Mouse (Mus musculus): ENCODE data around the gene Cd247.

DNA sequence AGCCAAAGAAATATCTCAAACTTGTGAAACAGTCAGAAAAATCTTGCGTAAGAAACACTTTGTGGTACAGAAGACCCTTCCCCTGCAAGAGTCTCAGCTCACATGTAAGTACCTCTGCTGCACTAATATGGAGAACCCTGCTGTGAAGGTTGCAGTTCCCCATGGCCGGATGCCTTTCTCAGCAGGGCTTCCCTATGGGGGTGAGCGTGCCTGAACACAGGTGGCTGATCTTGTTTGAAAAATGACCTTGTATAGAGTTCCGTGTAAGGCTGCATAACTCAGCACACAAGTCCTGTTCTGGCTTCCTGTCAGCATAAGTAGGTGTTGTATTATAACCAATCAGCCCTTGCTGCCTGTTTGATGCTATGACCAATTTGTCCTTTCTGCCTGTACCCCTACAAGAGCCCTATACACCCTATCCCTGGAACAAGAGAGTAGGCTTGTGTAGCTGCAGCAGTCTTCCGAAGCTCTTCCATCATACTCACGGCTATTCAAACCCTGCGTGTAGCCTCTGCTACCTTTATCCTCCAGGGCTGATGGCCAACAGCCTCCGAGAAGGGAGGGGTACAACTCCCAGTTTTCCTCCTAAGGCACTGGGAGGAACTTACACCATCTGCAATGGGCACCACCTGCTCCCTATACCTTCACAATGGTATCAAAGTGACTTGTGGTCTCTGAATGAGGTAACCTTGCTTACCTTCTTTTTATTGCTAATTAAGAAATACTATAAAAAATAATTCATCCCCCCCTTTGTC lies 93.8 kb downstream of the Cd247 start:
- TF ChIP-seq CTCF (IDR thresholded peaks at IDR 0.05; ENCODE audit: low read depth): no peak
- no peak for TF ChIP-seq EP300 (IDR thresholded peaks at IDR 0.05; ENCODE audit: low read depth)

All from liver, embryonic 14.5 days (tissue).